Mouse (Mus musculus) heart, postnatal 14 days (tissue): Measurements from ENCODE around the gene Snx29. TPM values are rescaled to one million over a fixed set of nuclear protein-coding genes. Genes with fewer than 3 reads are reported as not detected.
A peak's percentile ranks its signal among the peaks of the same experiment; 100 is the strongest.

Experiments
- DNase-seq, 2 experiments: peaks; one replicate each; pipeline ENCODE4 v3.0.0; 2021 to 2022
- intact Hi-C: fragments of 180-260 bp; cut with DNase I; formaldehyde crosslinking; loops from one replicate; pipeline ENCODE4 v1.15.1; 2025
- total RNA-seq, 2 experiments: library from RNA; stranded (reverse); gene quantifications; 2 replicates each; pipeline ENCODE4 v1.2.3; 2021

Snx29 gene
- total RNA-seq, 2 experiments from 2014 or later = 13.5 to 17.4 TPM

GRCm38 (mm10) chr16:11621042-11621441 lies 298.3 kb downstream of the Snx29 start:
- no peak for DNase-seq
- intact Hi-C loops = no loop called here

DNA sequence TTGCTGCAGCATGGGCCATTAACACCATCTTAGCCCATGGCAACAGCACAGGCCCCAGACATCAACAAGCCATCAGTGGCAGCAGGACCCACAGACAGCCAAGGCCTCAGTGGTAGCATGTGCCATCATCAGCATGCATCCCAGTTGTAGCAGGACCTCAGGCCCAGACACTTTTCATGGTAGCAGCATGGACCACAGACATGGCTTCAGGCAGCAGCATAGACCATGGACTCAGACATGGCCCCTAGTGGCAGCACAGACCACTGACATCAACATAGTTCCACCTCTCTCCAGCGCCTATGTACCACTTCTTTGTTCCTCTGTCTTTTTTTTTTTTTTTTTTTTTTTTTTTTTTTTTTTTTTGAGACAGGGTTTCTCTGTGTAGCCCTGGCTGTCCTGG lies 299.0 kb downstream of the Snx29 start:
- no peak for DNase-seq
- intact Hi-C loops = no loop called here

GRCm38 (mm10) chr16:11623032-11623431 lies 300.3 kb downstream of the Snx29 start:
- no peak for DNase-seq
- intact Hi-C loops = no loop called here

- DNase-seq = no peak
- intact Hi-C loops = no loop called here
Observed at GRCm38 (mm10) chr16:11624121-11624520, 301.4 kb downstream of the Snx29 start.

DNA sequence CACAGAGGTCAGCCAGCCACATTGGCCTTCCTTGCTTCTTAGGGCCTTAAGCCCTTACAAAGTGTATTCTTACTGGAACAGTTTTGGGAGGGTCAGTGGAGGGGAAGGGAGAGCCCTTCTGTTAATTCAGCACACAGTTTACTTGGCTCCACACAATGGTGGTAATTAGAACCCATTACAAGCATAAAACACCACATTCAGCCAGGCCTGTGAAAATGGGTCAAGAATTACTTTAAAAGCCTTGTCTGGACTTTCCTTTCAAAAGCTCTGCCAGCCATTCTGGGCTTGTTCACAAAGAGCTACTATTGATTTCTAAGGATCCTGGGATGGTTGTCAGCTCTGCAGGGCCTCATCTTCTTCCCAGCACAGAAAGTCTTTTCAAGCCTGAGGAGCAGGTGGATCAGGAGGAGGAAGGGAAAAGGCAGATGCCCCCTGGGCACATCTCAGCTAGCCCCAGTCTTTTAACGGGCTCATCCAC lies 303.3 kb downstream of the Snx29 start:
- no peak for DNase-seq
- intact Hi-C loops = no loop called here

GRCm38 (mm10) chr16:11626616-11627015 lies 303.9 kb downstream of the Snx29 start:
- intact Hi-C loops = no loop called here
- no peak for DNase-seq

DNA sequence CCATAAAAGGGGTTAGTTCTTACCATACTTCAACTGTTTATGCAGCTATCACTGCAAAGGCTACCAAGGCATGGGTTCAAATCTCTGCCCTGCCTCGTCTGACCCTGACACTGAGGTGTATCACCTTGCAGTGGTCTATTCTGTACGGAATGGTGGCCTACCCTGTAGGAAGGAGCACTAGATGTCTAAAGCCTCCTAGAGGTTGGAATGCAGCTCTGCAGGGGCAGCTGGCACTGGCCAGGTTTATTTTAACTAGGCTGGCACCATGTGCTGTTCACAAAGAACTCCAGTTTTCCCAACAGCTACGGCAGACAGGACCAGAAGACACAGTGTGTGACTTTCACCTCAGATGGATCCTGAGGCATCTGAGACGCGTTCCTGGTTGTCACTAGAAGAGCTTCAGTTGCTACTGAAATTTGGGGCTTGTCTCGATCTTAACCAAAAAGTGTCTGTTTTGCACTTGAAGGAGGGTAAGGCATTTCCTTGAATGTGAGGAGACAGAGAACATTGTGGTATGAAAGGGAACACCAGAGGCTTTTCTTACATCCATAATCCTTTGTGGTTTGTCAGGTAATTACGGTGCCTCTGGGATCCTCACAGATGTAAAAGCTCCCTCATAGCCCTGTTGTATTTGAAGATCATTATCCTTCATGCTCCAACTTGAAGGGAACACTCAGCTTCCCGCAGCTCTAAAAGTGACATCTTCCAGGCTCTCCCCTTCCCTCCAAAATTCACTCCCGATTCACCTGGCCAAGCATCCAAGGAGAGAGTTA lies 305.3 kb downstream of the Snx29 start:
- peak in 1 of 2 experiments; percentile 33 for DNase-seq
- intact Hi-C loops = no loop called here

GRCm38 (mm10) chr16:11629704-11630103 lies 307.0 kb downstream of the Snx29 start:
- intact Hi-C loops = no loop called here

DNA sequence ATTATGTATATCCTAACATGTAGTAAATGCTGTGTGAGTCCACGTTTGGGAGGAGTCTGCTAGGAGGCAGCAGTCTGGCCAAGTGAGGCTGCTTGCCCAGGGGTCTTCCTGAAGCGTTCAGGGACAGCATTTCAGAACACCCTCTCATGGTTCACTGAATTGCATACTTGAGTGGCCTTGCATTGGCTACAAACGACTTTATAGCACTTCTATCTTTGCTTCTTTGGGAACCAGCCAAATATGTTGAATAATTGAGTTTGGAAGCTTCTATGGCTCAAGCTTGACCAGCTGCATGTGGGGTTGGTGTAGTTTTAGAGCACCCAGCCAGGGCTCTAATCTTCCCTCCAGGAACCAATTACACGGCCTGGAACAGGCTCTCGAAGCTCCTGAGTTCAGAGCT lies 307.8 kb downstream of the Snx29 start:
- peak in 1 of 2 experiments; percentile 12 for DNase-seq
- intact Hi-C loops = no loop called here

More at GRCm38 (mm10) chr16:11629704-11630103, 307.0 kb downstream of the Snx29 start:
- DNase-seq = no peak

GRCm38 (mm10) chr16:11632205-11632747 lies 309.6 kb downstream of the Snx29 start:
- DNase-seq = no peak
- intact Hi-C loops = no loop called here

DNA sequence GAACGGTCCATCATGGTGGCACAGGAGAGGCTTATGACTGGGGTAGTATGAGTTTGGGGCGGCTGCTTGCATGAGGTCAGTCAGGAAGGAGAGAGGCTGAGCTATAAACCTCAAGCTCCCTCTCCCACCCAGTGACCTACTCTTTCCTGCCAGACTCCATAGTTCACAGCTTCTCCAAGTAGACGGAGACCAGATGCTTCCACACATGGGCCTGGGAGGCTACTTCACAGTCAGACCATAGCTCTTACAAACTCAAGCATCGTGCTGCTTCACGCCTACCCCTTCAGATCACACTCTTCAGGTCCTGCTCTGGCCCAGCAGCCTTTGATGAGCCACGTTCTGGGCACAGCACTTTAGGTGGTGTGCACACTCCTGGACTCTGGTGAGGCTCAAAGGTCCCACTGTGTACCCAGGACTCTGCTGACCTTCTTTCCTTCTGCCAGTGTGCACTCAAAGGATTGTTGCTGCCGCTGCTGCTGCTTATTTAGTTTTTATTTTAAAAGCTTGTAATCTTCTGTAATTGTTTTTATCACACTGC lies 313.6 kb downstream of the Snx29 start:
- DNase-seq = no peak
- intact Hi-C loops = no loop called here

GRCm38 (mm10) chr16:11636902-11637301 lies 314.2 kb downstream of the Snx29 start:
- DNase-seq = no peak
- intact Hi-C loops = no loop called here

GRCm38 (mm10) chr16:11637794-11638193 lies 315.1 kb downstream of the Snx29 start:
- intact Hi-C loops = no loop called here
- no peak for DNase-seq

- DNase-seq = no peak
- intact Hi-C loops = no loop called here
Observed at GRCm38 (mm10) chr16:11638739-11639138, 316.0 kb downstream of the Snx29 start.

DNA sequence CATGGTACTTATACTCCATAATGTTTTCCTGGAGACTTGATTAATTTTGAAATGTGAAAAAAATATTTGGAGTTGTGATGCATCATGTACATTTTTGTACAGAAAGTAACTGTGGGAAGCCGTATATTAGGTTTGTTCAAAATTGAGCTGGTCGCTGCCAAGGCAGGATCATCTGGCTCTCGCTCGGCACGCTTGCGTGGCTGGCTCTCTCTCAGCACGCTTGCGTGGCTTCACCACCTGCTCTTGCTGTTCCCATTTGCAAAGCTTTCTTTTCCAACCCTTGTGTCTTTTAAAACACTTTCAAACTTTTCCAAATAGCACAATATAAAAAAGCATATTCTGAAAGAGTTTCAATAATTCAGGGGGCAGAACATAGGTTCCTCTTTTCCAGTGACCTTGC lies 317.2 kb downstream of the Snx29 start:
- DNase-seq = no peak
- intact Hi-C loops = no loop called here

DNA sequence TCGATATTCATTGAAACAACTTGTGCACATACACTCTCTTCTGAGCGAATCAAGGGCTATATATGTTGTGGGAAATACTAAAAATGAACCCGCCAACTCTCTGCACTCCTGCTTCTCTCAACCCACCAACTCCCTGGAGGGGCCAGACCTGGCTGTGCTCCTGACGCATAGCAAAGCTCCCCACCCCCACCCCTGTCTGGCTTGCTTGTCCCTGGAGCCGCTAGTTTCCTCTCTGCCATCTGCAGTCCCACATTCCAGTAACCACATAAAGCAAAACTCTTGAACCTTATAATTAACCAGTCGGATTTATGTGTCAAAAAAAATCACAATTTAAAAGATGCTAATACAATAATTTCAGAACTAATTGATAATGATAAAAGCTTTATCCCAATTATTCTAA lies 320.9 kb downstream of the Snx29 start:
- intact Hi-C loops = no loop called here
- DNase-seq = no peak

DNA sequence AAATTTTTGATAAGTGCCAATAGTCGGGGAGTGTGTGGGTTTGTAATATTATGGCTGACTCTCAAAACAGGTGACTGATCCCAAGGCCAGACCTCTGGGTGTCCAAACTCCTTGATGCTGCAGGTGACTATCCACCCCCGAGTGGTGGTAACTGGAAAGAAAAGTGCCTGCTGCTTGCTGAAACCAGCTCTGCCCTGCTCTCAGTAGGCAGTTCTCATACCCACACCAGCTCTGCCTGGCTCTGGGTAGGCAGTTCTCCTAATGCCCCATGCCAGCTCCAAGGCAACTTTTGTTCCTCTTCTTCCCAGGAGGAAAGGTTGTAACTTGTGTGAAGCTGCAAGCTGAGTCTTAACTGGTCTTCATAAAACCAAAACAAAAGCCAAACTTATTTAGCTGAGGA lies 321.7 kb downstream of the Snx29 start:
- intact Hi-C loops = no loop called here
- no peak for DNase-seq

DNA sequence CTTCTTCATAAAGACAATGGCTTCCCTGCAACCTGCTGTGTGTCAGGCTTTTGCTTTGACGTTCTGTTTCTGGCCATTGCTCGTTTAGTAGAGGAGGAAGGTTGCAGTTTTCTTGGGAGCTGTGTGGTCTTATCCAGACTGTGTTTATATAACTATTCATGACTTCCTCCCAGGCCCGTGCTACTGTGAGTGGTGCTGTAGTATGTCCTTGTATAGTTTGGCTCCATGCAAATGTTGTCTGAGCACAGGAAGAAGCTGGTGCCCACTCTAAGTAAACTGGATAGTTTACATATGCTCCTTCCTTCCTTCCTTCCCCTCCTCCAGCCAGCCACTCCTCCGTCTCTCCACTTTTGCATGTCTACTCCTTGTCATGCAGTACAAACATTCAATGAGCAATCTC lies 323.0 kb downstream of the Snx29 start:
- DNase-seq = no peak
- intact Hi-C loops = no loop called here

DNA sequence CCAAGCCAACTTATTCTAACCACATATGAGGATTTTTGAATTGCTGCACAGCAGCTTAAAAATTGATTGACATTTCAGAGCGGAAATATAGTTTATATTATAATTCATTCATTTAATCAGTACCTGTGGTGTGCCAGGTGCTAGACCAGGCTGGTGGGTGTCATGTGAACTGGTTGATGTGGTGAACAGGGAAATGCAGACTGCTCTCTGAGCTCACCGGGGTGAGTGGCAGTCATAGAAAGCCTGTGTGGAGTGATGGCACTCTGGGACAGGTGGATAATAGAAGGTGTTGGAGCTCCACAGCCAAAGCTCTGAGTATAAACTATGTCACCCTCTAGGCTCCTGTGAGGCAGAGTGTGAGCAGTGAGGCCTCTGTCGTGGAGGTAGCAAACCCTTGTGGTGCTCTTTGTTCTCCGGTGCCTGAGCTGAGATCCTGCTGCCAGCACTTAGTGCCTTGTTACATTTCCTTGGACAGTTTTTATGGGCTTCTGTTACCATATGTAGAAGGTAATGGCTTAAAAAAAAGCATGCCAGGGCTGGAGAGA lies 324.1 kb downstream of the Snx29 start:
- intact Hi-C loops = no loop called here

GRCm38 (mm10) chr16:11648169-11648688 lies 325.5 kb downstream of the Snx29 start:
- intact Hi-C loops = no loop called here
- no peak for DNase-seq

More for the DNA sequence above, 324.1 kb downstream of the Snx29 start:
- DNase-seq = no peak

DNA sequence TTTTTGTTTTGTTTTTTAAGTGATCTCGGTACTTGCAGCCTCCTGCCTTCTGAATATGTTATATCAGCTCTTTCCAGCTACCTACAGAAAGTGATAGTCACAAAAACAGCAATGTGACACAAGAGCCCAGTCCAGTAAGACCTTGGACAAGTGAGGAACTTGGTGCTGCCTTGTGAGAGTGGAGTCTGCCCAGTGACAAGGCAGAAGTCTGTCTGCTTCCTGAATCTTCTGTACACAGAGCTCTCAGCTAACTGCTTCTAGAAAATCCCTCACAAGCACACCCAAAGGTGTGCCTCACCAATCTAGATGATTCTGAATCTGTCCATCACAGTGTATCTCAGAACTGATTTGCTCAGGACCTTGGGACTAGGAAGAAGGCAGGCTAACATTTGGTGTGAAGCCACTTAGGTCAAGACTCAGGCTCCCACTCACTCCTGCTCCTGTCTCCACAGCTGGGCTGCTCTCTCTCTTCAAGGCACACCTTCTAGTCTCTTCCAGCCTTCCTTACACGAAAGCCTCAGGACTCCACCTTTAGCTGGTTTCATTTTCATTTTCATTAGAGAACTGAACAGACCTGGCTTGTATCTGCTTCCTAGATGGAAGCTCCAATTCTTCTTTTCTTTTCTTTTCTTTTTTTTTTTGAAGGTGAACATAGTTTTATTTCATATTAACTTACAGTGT lies 330.1 kb downstream of the Snx29 start:
- no peak for DNase-seq

More for the DNA sequence above, 330.1 kb downstream of the Snx29 start:
- intact Hi-C loops = no loop called here
